Mouse (Mus musculus): ENCODE measurements around the gene Dse.
A peak's percentile ranks its signal among the peaks of the same experiment; 100 is the strongest.

Gene Dse

DNA sequence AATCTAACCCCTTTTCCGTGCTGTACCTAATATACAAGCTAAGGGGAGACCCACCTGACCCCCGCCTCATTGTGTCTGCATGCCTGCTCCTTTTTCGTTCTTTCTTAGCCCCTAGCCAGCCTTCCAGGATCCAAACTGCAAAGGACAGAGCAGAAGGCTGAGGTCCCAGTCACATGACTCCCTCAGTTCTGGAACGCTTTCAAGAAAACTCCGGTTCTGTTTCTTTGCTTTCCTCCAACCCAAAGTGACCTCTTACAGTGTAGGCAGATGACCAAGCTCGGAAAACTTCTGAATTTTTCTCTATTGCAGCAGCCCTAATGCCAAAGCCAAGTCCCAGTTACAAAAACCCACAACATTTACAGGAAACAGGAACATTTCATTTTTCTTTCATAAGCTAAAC, 79.1 kb downstream of the Dse start:
- DNase-seq (ENCODE audit: low spot score): no peak

DNA sequence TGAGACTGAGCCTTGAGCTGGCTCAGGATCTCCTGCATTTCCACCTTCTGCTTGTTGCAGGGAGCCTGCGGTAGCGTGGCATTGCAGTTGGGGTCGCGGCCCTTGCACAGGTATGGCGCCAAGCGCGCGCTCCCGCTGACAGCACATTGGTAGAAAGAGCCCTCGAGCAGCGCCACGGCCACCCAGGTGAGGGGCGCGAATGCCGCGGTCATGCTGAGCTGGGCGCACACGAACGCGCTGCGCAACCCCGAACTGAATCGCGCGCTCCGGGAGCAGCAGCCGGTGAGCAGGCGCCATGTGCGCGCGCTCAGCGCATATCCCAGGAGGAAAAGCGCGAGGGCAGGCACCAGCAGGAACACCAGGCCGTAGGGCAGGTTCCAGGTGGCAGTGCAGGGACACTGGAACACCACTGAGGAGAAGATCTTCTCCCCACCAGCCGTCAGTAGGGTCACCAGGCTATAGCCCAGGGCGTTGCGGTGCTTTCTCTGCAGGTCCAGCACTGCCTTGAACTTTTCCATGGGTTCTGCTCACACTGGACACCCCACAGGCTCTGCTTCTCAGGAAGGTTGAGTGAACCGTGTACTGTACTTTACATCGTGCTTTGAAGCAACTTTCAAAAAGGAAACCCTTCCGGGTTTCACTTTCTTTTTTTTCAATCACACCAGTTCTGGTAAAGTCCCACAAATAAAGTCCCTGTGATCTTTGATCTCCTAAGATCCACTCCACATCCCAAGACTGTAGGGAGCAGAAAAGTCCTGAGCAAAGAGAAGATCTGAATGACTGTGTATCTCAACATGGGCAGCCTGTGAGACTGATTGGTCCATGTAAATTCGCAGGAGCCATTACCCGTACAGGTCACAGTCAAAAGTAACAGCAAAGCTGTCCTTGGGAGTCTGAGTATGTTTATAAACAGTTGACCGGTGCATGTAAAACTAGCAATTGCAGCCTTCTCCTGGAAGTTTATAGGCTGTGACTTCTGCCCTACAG, 79.8 kb downstream of the Dse start, which contains the start of gene Calhm6:
Calhm6 (minus strand) TSS at position 593 of the 987 bp plus-strand sequence.
- DNase-seq (ENCODE audit: low spot score): peak; percentile 48

GRCm38 (mm10) chr10:34118421-34118820, 89.1 kb downstream of the Dse start:
- no peak for DNase-seq (ENCODE audit: low spot score)

- DNase-seq (ENCODE audit: low spot score): no peak
Measured at GRCm38 (mm10) chr10:34117770-34118169, 89.7 kb downstream of the Dse start.

DNA sequence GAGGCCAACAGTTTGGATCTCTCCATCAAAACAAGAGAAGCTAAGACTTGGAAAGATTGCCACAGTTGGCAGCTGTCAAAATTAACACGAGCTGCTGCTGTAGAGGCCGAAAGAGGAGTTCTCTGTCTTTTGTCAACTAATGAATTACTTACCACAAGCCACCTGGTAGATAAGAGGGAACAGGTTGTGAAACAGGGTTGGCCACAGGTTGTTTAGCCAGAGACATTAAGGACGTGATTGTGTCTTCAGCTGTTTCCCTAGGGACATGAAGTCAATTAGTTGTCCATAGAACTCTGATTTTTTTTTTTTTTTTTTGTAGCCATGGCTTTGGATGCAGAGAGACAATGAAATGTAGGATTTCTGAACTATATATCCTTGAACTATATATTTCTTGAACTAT, 90.4 kb downstream of the Dse start:
- DNase-seq (ENCODE audit: low spot score): no peak

DNA sequence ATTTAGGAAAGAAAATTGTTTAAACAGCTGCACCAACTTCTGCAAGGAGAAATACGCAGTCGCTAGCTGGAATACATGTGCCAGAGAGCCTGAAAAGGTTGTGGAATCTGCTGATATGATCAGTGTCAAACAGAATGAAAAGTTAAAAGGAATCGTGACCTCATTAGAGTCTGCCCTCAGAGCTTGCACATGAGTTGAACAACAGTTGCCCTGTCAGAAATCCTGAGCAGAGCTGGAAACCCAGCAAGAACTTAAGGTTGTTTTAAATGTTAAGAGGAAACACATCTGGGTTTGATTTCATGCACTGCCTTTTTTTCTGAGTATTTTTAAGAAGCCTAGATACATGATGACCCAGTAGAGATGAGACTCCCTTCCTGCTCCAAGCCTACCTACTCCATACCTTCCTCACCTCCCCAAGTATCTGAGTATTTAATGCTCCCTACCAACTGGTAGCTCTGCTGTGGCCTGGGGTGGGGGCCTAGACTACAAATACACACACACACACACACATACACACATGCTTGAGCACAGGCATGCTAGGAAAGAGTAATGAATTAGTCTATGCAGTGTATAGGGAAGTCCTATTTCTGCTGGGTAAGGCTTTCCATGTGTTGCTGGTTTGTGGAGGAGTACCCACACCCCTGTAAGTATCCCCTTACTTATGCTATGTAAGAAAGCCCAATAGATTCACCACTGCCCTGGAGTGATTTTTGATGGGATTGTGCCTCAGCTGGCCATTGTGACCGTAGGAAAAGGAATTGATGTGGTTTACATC, 95.4 kb downstream of the Dse start:
- no peak for DNase-seq (ENCODE audit: low spot score)

GRCm38 (mm10) chr10:34110863-34111465, 96.6 kb downstream of the Dse start:
- DNase-seq (ENCODE audit: low spot score): no peak

Data from retina, embryonic 14.5 days (tissue).